Mouse (Mus musculus): ENCODE measurements around the gene Ptpn4. TPM values are rescaled to one million over a fixed set of nuclear protein-coding genes. Genes with fewer than 3 reads are reported as not detected.

The Ptpn4 gene
- 10 to 100 TPM; 25.1 to 40.3 (median 31.1) TPM for total RNA-seq (2022)

DNA sequence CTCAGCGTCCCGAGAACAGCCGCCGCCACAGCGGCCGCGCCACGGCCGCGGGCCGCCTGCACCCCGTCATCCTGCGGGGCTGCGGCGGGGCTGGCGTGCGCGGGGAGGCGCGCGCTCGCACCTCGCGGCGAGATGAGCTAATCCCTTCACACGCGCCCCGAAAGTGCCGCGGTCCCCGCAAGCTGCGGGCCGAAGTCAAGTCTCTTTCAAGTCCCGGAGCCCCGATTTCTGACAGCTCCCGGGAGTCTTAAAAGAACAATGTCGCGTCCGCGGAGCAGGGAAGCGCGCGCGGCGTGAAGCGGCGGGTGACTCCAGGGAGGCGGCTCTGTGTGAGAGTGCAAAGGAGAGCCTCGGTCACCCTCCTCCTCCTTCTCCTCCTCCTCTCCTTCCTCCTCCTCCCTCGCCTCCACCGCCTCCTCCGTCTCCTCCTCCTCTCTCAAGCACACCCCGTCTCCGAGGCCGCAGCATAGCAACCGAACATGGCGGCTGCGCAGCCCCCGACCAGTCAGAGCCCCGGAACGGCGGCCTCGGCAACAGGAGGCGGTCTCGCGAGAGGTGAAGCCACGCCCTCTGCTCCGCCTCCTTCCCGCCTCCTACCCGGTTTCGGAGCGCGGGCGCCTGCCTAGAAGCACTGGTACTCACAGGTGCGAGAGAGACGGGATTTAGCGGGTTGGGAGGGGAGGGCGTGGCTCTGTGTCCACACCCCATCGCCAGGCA, at the start of gene Ptpn4:
Gene Ptpn4 (minus strand): TSS at position 579 of the 717 bp plus-strand sequence.
- DNase-seq (ENCODE audit: low spot score): peak; percentile 96

DNA sequence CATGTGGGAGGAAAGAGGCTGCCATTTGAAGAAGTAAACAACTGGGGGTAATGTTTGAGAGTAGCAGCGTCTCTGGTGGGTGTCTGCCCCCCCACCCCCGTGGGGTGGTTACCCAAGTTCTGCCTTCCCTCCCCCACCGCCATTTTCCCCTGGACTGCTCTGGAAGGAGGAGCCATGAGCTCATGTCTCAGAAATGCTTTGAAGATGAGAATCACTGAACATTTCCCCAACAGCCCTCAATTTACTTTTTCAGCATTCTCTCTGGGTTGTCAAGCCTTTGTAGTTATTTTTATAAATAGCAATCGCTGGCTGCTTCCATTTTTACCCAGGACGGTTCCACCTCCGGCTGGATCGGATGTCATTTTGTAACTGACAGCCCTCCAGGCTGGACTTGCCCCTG, 48.9 kb upstream of the Ptpn4 start:
- no peak for DNase-seq (ENCODE audit: low spot score)

DNA sequence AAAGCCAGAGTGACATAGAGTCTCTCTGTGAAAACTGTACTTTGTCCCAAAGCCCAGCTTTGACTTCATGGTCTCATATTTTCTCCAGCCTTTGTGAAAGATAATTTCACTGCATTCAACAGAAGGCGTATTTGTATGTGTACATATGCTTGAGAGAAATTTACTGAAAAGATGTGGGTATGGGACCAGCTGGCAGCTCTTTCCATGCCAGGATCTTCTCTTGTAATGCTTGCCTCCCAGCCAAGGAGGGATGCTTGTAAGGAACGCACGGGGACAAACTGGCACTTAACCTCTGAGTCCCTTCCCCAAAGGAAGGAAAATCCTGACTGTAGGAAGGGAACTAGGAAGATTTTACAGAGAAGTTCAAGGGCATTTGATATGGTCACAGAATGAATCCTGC, 46.9 kb upstream of the Ptpn4 start:
- no peak for DNase-seq (ENCODE audit: low spot score)

DNA sequence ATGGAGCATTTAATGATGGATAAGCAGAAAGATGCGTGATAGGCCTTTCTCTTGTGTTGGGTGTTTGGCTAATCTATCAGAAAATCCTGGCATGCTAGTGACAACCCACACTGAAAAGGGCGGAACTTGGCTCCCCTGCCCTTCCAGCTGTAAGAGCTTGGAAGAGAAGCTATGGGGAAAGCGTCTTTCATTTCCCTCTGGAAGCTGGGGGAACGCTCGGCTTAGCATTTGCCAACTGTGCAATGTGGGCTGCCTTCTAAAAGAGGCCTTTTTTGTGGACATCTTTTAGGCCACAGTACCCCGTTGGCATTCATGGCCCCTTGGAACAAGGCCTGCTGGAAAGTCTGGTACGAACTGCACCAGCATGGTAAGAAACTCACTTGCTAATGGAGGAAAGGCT, 41.5 kb upstream of the Ptpn4 start:
- DNase-seq (ENCODE audit: low spot score): no peak

DNA sequence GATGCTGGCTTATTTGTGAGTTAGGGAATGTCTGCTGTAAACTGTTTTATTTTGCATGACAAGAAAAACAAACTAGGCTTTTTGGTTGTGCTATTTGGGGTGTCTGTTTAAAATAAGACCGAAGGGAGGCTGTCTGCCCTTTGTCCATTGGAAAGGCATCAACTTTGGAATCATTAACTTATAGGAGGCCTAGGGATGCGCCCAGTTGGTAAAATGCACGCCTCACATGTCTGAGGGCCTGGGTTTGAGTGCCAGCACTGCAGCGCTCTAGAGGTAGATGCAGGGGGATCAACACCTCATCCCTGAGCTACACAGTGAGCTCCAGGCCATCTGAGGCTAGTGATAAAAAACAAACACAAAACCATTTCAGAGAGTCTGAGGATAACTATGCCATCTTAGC, 40.1 kb upstream of the Ptpn4 start:
- DNase-seq (ENCODE audit: low spot score): no peak

DNA sequence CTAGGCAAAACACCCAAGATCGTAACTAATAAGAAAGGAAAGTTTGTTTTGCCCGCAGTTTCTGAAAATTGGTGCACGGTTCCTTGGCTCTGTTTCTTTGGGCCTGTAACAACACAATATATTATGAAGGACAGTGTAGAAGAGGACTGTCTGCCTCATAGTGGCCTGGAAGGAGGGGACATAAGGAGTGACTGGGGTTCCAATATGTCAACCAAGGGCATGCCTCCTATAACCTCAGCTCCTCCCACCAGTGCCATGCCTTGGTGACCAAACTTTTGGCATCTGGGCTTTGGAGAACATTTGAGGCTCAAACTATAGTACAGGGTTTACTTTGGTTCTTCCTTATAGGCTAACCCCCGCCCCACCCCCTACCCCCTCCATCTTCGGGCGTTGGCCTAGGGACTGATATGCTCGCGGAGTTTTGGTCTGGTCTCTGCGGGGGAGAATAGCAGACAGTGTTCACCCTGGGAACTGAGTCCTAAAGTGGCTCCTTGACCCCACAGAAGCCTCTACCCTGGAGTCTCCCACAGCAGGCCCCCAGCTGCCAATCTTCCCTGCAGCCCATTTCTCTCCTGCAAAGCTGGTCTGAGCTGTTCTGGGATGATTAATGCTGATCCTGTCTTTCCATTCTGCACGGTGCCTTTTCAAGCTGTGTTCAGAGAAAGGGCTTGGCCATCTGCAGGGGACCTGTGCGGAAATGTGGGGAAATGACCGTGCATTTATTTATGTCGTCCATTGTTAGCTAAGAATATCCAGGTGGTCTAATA, 31.2 kb upstream of the Ptpn4 start:
- DNase-seq (ENCODE audit: low spot score): no peak

DNA sequence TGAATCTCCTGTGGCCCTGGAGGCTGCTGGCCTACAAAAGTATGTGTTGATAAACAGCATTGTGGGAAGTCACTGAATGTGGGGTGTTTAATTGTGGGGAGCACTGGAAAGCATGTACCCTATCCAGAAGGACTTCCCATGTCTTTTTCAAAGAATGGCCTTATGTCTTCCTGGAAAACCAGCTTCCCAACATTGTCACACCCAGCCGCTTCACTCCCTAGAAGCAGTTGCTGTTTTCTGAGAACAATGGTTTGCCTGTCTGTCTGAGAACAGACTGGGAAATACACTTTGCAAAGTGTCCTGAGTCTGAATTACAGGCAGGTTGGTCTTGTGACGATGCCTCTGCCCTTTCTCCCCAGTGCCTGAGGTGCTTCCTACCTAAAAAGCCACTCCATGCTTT, 29.9 kb upstream of the Ptpn4 start:
- no peak for DNase-seq (ENCODE audit: low spot score)

DNA sequence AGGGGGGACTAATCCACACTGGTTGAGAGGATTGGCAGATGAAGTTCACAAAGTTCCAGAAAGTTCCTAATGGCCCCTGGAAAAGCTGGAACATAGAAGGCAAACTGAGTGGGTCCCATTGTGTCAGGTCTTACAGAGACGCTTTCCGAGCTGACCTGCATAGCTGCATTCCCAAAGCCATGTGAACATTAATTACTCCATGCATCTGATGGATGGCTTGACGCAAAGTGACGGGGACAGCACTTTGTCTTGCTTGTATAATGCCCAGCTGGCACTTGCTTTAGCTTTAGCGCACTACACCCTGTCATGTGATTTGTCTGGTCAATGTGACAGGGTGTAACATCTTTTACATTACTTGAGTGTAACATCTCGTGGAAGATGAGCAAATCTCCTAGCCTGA, 27.9 kb upstream of the Ptpn4 start:
- no peak for DNase-seq (ENCODE audit: low spot score)

DNA sequence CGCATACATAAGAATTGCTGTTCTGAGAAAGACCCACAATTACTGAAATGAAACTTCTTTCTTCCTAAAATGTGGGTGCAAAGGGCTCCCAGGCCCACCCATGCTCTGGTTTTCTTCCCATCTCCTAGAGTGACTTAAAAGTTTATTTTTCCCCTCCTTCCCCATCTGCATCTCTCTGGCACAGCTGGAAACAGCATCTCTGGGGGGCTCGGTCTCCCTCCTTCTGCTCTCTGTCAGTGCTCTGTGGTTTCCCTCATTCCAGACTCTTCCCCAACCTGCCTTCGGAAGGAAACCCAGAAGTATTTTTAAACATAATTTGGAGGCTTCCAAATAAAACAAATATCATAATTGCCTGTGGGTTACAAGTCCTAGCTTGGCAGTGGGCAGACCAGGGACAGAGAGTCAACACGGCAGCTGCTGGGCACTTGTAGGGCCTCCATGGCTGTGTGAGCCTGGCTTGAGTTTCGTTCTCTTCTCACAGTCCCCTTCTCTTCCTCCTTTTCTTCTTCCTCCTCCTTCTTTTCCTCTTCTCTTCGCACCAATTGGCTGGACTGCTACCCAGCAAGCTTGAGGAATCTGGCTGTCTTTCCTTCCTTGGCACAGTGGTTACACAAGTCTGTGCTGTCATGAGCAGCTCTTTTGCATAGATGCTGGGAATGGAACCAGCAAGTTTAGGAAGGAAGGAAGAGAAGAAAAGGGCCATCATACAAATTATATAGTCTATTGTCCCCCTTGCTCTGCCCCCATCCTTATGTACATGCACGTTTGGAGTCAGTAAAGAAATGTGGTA, 26.3 kb upstream of the Ptpn4 start:
- no peak for DNase-seq (ENCODE audit: low spot score)

DNA sequence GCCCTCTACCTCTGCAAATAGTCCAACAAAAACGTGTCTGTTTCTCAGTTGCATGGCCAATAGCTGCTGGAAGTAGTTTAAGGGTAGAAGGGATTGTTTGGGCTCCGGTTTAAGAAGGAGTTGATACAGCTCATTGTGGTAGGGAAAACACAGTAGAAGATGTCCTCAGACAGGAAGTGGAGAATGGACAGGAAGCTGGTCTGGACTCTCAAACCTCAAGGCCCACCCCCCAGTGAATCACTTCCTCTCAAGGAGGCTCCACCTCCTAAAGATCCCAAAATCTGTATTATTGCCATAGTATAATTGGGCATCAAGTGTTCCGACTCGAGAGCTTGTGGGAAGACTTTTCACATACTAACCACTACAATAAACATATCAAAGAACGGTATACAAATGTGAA, 22.2 kb upstream of the Ptpn4 start:
- DNase-seq (ENCODE audit: low spot score): no peak

DNA sequence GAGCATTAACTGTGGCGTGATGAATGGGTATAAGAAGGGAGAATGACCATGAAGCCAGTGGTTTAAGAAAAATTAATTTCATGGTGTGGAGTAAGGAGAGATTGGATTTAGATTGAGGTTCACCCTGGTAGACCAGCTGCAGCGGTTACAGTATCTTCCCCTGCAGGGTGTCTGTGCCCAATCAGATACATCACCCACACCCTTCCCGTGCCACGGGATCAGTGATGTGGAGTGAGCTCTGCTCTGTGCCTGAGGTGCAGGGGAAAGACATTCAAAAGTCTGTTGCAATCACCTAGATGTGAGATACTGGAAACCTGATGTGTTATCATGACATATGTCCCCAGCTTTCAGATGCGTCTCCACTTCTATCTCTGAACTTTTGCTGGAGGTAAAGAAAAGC, 15.6 kb upstream of the Ptpn4 start:
- no peak for DNase-seq (ENCODE audit: low spot score)

DNA sequence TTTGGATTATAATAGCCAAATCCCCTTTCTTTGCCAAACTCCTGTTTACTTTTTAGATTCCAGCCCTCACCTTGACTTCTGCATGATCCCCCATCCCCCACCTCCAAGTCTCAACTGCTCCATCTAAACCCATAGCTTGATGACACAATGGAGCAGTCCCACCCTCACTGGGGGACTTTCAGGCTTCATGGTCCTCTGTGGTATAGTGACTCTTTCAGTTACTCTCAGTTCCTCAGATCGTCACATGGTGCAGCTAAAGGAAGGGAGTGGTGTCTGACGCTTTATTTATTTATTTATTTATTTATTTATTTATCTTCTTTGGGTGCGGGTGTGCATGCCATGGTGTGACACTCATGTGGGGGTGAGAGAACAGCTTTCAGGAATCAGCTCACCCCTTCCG, 14.9 kb upstream of the Ptpn4 start:
- DNase-seq (ENCODE audit: low spot score): no peak

DNA sequence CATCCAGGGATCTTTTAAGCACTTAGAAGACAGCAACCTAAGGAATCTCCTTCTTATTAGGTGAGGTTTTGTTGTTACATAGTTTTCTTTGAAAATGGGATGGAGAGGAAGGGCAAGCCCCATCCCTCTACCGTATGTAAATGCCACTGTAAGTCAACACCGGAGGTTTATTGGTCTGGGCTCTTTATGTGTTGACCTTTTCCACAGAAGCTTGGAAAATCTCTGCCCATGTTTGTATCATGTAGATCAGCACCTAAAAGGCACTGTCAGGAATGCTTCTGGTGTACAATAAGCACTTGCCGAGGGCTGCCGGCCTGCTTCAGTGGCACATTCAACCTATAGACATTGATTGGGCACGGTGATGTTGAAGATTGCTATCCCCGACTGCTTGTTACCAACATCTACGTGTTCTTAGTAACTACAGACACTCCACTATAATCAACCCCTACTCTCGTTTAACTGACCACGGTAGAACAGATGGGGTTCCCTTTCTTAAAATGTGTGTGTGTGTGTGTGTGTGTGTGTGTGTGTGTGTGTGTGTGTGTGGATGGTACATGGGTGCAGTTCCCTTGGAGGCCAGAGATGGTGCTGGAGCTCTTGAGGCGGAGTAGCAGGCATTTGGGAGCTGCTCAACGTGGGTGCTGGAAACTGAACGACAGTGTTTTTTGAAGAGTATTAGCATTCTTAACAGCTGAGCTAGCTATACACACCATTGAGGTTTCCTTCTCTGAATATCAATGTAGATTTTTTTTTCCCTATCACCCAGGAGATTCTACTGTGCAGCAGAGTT, 11.9 kb upstream of the Ptpn4 start:
- no peak for DNase-seq (ENCODE audit: low spot score)

DNA sequence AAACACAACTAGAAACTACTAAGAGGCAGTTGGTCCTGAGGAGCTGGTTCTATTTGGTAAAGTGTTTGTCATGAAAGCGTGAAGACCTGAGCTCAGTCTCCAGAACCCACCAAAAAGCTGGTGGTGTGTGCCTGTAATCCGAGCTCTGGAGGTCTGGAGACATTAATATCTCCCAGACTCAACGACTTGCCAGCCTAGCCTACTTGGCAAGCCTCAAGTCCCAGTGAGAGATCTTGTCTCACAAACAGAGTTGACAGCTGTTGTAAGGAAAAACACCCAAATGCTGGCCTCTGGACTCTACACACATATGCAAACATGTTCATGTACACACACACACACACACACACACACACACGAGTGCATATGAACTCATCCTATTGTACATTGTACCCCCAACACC, 7.9 kb upstream of the Ptpn4 start:
- DNase-seq (ENCODE audit: low spot score): no peak

DNA sequence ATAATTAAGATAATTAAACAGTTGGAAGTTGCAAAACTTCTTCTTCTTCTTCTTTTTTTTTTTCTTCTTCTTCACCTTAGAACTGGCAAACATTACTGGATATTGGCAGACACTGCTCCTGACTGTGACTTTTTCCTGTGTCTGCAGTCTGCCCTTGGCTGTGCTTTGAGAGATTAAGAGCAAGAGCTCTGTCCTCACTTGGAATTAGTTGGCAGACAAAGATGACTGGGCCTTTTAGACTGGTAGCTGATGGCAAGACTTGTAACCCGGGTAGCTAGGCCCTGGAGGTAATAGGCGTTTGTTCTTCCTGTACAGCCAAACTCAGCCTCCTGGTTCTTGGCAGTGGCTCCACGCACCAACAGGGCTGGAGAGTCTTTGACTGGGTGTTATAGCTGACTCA, 5.7 kb upstream of the Ptpn4 start:
- DNase-seq (ENCODE audit: low spot score): peak; percentile 12

DNA sequence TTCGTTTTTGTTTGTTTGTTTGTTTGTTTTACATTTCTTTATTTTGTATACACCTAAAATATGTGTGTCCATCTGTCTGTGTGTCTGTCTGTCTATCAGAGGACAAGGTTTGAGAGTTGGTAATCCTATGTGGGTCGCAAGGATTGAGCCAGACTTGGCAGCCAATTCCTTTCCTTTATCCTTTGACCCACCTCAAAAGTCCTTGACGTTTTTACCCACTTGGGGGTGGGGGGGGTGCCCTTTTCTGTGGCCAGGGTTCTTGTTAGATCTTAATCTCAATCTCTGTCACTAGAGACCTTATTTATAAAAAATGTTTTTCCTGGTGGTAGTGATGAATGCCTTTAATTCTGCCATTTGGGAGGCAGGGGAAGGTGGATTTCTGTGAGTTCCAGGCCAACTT, 828 bp upstream of the Ptpn4 start:
- no peak for DNase-seq (ENCODE audit: low spot score)

DNA sequence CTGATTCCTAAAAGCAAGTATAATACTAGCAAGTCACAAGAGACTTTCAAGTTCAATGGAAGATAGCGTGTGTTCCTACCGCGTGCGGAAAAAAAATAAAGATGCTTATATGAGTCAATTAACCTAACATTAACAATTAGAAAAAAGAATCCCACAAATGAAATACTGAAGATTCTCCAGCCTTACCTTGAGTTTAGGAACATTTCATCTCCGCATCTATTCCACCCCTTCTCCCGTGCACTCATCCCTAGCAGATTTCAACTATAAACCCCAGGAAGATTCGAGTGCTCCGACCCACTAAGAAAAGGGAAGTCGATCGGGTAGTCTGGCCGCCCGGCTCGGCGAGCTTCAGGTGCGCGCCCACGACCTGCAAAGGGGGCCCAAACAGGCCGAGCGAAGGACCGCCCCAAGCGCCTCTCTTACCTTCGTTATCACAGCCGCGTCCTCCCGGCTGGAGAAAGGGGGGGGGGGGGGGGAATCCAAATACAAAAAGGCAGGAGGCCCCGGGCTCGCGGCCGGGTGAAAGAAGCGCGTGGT, 866 bp downstream of the Ptpn4 start:
- no peak for DNase-seq (ENCODE audit: low spot score)

DNA sequence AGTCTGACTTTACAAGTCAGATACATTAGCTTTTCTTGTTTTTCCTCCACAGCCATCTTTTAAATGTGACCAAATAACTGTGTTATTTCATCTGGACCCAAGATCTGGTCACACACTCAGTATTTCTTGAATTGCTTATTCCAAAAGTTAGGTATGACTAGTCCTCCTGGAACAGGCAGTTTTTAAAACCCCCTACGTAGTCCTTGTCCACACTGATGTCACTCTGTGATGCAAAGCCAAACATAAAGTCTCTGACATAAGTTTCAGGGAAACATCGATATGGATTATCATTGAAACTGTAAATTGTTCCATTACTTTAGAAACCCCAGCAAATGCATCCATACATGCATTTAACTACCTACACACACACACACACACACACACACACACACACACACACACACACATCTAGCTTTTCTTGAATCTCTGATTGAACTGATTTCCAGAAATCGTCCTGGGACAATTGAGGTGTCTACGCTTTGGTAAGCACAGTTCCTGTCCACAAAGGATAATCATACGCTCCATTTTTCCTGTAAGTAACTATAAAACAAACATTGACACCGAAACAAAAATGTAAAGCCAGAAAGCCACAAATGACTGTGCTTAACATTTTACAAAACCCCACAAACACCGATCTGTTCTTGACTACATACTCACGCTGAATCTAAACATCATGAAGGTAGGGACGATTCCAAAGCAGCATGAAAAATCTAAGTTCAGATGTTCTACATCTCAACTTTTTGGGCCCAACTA, 1.5 kb downstream of the Ptpn4 start:
- DNase-seq (ENCODE audit: low spot score): peak; percentile 13

DNA sequence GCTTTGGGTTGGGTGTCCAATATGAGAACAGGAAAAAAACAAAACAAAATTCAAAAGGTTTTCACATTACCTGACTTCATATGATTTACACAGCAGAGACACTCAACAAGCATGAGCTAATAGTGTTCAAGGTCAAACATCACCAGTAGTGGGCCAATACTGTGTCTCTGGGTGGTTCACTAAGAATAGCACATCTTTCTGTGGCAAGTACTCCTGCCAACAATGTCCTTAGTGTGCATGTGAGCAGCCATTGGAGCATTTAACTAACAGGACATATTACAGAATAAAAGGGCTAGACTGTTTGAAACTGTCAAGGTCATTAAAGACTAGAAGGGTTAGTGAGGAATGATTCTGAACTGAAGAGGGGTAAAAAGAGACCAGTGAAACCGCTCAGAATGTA, 9.3 kb downstream of the Ptpn4 start:
- DNase-seq (ENCODE audit: low spot score): peak; percentile 38

DNA sequence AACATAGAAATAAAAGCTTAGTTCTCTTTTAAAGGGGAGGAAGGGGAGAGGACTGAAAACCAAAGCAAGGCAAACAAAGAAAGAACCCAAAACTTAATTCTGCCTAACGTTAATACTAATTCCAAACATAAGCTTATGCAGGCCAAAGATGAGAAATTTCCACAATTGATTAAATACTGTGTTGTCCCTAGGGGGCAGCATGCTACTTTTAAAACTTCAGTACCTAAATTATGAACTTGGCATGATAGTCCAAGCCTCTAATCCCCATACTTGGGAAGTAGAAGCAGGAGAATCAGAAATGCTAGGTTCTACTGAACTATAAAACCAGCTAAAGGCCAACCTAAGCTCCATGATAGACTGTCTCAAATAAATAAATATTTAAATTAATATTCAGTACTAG, 18.7 kb downstream of the Ptpn4 start:
- peak; percentile 44 for DNase-seq (ENCODE audit: low spot score)

DNA sequence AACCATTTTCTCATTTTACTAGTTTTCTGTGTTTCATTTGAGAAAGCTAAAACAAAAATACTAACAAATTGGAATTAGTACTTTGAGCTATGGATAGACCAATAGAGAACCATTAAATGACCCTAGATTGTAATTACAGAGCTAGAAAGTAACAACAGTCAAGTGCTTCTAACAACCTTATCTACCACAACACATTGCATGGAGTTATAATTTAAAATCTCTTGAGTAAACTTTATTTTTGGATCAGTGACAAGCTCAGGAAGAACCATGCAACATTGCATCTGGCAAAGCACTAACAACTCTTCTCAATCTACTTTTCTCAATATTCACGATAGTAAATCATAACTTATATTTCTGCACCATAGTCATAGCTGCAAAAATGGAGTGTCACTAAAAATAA, 29.7 kb downstream of the Ptpn4 start:
- no peak for DNase-seq (ENCODE audit: low spot score)

Measured in heart, adult 8-10 months (tissue).